Mouse (Mus musculus) lung, embryonic 14.5 days (tissue): ENCODE measurements at regions not wholly inside any gene's neighbourhood (a gene's known extent, or its start where the extent isn't known, plus 50 kb on each side); places are given as distances from the start of the nearest gene placed in this dataset.

Experiments
- ATAC-seq: fragments of 200-750 bp; cut with Nextera tagmentation; 2 replicates; pipeline ENCODE4 v1.8.0; 2017; ENCODE audit warnings: mild to moderate bottlenecking, moderate TSS enrichment, moderate library complexity; ENCODE audit not compliant: insufficient read depth
- DNase-seq: peaks from one replicate; pipeline ENCODE4 v3.0.0-alpha.2; 2015
- H3K27ac ChIP-seq: fragments of 300-500 bp; sonication (generic); 2 replicates; pipeline ENCODE4 v1.5.1; 2014; ENCODE audit warnings: low read depth, mild to moderate bottlenecking, moderate library complexity
- H3K27me3 ChIP-seq: fragments of 300-500 bp; sonication (generic); 2 replicates; pipeline ENCODE4 v1.6.1; 2014; ENCODE audit warnings: low read length, control low read depth; ENCODE audit not compliant: insufficient read depth
- H3K36me3 ChIP-seq: fragments of 300-500 bp; sonication (generic); 2 replicates; pipeline ENCODE4 v1.6.1; 2014; ENCODE audit warnings: control low read depth; ENCODE audit not compliant: insufficient read depth
- H3K4me1 ChIP-seq: fragments of 300-500 bp; sonication (generic); 2 replicates; pipeline ENCODE4 v1.6.1; 2014; ENCODE audit warnings: antibody characterized with exemption, control low read depth; ENCODE audit not compliant: insufficient read depth
- H3K4me2 ChIP-seq: fragments of 300-500 bp; sonication (generic); 2 replicates; pipeline ENCODE4 v1.6.1; 2014; ENCODE audit warnings: mild to moderate bottlenecking
- H3K4me3 ChIP-seq: fragments of 300-500 bp; sonication (generic); 2 replicates; pipeline ENCODE4 v1.5.1; 2014; ENCODE audit warnings: low read depth, low read length
- H3K9ac ChIP-seq: fragments of 300-500 bp; sonication (generic); 2 replicates; pipeline ENCODE4 v1.6.1; 2014
- H3K9me3 ChIP-seq: fragments of 300-500 bp; sonication (generic); 2 replicates; pipeline ENCODE4 v1.6.1; 2016; ENCODE audit warnings: low read depth, low read length, control low read depth
- CTCF ChIP-seq: IDR thresholded peaks from 2 replicates; pipeline ENCODE4 v1.5.1; 2016; ENCODE audit warnings: antibody characterized with exemption, low read depth
- whole genome bisulfite sequencing: fragments of 180-500 bp; shearing (Covaris S2); extraction: QIAGEN DNeasy Blood & Tissue Kit; methylation state at CpG from one replicate; pipeline ENCODE4 v1.1.7; 2014; 5-methylcytosine and 5-hydroxymethylcytosine counted together

DNA sequence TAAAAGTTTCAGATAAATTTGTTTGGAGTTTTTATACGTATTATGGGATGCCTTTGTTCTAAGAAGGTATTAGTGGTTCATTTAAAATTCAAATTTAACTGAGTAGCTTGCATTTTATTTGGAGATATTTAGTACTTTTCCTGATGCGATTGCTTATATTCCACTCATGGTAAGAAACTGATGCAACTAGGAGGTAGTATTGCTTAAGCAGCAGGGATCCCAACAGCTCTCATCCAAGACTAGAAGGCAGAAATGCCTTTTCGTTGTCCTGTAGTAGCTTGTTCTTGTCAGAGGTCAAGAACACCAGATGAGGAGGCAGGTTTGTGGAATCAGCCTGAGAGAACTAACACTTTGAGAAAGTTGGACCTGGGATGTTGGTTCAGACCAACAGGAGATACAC lies 120.5 kb downstream of the C1d start:
- ATAC-seq, result no peak
- Histone ChIP-seq H3K27ac (no peak overlapping the region), H3K4me3 (no peak overlapping the region), H3K36me3 (no peaks in the 10 kb centered on the region), H3K9ac (no peak overlapping the region), H3K27me3 (no peaks in the 10 kb centered on the region), H3K4me2 (no peak overlapping the region), H3K9me3 (no peaks in the 10 kb centered on the region), H3K4me1 (no peaks in the 10 kb centered on the region)
- WGBS, result 70% methylated on average over 3 of the region's 3 CpGs
- no peak for DNase-seq
- TF ChIP-seq CTCF, result no peak

DNA sequence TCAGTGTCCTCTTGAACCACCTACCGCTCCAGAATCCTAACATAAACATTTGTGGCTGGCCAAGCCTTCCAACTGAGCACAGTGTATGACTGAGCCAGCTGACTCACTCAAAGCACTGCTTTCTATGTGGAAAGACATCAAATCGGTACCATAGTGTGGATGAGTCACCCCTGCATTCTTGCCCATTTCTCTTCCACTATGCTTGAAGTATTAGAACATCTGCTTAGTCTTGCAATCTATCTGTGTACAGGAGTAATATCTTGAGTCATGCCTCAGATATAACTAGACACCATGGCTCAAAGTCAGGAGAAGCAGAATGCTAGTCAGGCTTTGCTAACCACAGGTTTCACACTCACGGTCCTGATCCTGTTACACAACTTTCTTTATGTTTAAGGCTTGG lies 129.4 kb downstream of the C1d start:
- no peak for ATAC-seq
- Histone ChIP-seq H3K4me3 (no peak overlapping the region), H3K36me3 (no peaks in the 10 kb centered on the region), H3K4me2 (no peak overlapping the region), H3K4me1 (no peaks in the 10 kb centered on the region), H3K9ac (no peak overlapping the region), H3K27ac (no peak overlapping the region), H3K27me3 (no peaks in the 10 kb centered on the region), H3K9me3 (no peaks in the 10 kb centered on the region)
- no peak for TF ChIP-seq CTCF
- 62% methylated on average over 3 of the region's 3 CpGs for WGBS
- DNase-seq, result no peak

DNA sequence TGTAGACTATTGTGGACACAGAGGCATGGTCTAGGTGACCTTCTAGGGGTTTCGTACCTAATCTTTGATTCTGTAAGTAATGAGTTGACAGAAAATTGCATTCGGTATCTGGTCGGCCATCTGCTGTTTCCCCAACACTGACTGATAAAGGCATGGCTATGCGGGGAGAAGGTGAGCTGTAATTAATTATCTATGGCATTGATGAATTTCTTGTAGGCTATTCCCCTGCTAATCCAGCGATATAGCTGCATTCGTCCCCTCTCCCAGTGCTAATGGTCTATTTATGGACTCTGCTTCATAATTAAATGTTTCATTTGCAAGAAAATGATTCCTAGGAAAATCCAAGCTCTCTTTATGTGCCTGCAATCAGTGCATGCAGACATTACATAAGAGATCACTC lies 136.5 kb downstream of the C1d start:
- H3K4me3 ChIP-seq, result no peak overlapping the region
- ATAC-seq (no peak), DNase-seq (no peak)
- H3K27me3 ChIP-seq, result no peaks in the 10 kb centered on the region
- H3K27ac ChIP-seq, result no peak overlapping the region
- TF ChIP-seq CTCF, result no peak
- H3K4me1 ChIP-seq, result no peaks in the 10 kb centered on the region
- 42% methylated on average over 6 of the region's 6 CpGs for WGBS
- H3K4me2 ChIP-seq, result no peak overlapping the region
- H3K9me3 ChIP-seq, result no peaks in the 10 kb centered on the region
- H3K36me3 ChIP-seq, result no peaks in the 10 kb centered on the region
- no peak overlapping the region for H3K9ac ChIP-seq

DNA sequence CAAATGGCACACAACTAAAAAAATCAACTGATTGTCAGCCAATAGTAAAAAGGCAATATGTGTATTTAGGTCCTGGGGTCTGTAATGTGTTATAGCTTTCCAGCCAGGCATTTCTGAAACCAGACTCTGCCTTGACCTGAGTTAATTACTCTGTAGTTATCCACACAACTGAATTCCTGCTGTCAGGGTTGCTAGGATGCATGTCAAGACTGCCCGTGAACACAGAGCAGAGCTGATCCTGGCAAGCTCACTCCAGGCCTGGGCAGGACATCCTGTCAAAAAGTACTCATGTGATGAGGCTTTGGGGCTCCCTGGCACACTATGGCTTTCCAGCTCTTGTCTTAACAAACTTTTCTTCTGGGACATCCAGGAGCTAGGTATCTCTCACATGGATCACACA lies 157.2 kb downstream of the C1d start:
- 21% methylated on average over 1 of the region's 1 CpGs for whole genome bisulfite sequencing
- ATAC-seq (no peak), DNase-seq (no peak)
- Histone ChIP-seq H3K4me2 (no peak overlapping the region), H3K27ac (no peak overlapping the region), H3K9ac (no peak overlapping the region), H3K4me1 (no peaks in the 10 kb centered on the region), H3K36me3 (no peaks in the 10 kb centered on the region), H3K4me3 (no peak overlapping the region), H3K27me3 (no peaks in the 10 kb centered on the region), H3K9me3 (no peaks in the 10 kb centered on the region)
- no peak for TF ChIP-seq CTCF

DNA sequence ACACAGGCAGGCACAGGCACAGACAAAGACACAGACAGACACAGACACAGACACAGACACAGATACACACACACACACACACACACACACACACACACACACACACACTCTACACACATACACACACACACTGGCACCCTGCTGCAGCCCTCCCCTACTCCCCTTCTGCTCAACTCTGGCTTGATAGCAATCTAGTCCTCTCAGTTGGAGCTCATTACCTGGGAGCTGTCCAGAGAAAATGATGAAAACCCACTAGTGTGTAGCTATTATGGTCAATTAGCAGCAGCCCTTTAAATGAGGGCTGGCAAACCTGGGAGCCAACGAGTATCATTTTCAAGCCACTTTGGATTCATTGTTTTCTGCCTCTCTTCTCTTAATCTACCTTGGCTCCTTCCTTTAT lies 157.8 kb downstream of the C1d start:
- no peak overlapping the region for H3K4me3 ChIP-seq
- 83% methylated on average over 1 of the region's 1 CpGs for WGBS
- H3K4me1 ChIP-seq, result no peaks in the 10 kb centered on the region

DNA sequence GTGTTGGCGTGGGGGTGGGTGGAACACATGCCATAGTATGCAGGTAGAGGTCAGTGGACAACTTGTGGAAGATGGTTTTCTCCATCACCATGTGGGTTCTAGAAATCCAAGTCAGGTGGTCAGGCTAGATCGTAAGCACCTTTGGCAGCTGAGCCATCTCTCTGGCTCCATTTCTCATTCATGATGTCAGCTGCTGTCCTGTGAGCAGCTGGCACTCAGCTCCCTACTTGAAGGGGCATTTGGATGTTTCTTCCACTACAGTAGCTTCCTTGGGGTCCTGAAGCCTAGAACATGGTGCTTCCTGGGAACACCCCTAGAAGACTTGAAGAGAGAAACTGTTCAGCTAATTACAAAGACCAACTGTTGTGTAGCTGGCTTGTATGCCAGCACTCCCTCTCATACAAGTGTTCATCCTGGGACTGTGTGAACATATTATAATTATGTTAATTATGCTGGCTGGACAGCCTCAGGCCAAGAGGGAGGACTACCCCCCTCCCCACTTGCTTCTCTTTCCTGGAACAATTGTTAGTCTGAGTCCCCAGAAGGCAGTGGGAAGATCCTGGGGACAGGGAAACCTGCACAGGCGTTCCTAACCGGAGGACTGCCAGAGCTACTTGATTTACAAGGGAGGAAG lies 160.4 kb downstream of the C1d start:
- H3K27me3 ChIP-seq, result no peaks in the 10 kb centered on the region
- DNase-seq (no peak), ATAC-seq (no peak)
- TF ChIP-seq CTCF, result no peak
- WGBS, result 59% methylated on average over 4 of the region's 4 CpGs
- no peak overlapping the region for H3K9ac ChIP-seq
- no peaks in the 10 kb centered on the region for H3K4me1 ChIP-seq
- no peak overlapping the region for H3K4me2 ChIP-seq
- H3K27ac ChIP-seq, result no peak overlapping the region
- H3K36me3 ChIP-seq, result no peaks in the 10 kb centered on the region
- H3K9me3 ChIP-seq, result peaks cover 8% of the 10 kb centered on the region; the same call in 1 of the 2 replicates
- no peak overlapping the region for H3K4me3 ChIP-seq

More for the DNA sequence above, 157.8 kb downstream of the C1d start:
- ATAC-seq (no peak), DNase-seq (no peak)
- Histone ChIP-seq H3K4me2 (no peak overlapping the region), H3K36me3 (no peaks in the 10 kb centered on the region), H3K9ac (no peak overlapping the region), H3K27me3 (no peaks in the 10 kb centered on the region), H3K9me3 (no peaks in the 10 kb centered on the region), H3K27ac (no peak overlapping the region)
- TF ChIP-seq CTCF, result no peak

DNA sequence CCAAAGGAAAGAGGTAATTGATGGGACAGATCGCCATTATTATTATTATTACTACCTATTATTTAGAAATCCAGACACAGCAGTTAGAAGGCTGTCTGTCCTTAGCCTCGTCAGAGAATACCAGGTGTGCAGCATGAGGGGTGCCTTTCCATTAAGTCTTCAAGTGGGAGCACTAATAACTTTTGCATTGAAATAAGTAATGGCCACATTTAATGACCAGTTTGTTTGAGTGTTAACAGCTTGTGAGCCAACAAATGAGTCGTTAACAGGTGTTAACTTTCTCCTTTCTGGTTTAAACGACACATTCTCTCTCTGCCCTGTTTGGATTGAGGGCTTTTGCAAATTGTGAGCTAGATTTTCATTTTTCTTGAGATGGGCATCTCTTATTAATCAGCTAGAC lies 184.8 kb downstream of the C1d start:
- ATAC-seq, result no peak
- Histone ChIP-seq H3K27me3 (no peaks in the 10 kb centered on the region), H3K4me1 (no peaks in the 10 kb centered on the region), H3K4me2 (no peak overlapping the region), H3K9ac (no peak overlapping the region), H3K36me3 (no peaks in the 10 kb centered on the region), H3K4me3 (no peak overlapping the region), H3K9me3 (no peaks in the 10 kb centered on the region), H3K27ac (no peak overlapping the region)
- no peak for DNase-seq
- 40% methylated on average over 4 of the region's 4 CpGs for WGBS
- no peak for TF ChIP-seq CTCF

DNA sequence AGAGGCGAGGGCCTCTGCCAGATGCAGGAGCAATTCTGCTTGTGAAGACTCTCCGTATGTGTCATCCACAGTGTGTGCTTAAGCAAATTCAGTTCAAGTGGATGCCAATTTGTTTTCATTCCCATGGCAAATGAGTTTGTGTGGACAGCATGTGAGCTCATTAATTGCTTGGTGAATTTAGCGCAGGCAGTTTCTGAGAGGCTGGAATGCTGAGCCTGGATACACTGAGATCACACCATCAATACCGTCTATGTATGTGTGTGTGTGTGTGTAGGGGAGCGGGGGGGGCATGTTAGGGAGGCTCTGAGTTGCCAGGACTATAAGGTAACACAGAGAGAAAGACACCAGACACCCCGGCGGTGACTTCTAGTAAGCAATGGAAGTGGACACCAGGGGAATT lies 191.9 kb downstream of the C1d start:
- DNase-seq (no peak), ATAC-seq (no peak)
- no peaks in the 10 kb centered on the region for H3K27me3 ChIP-seq
- H3K27ac ChIP-seq, result no peak overlapping the region
- no peak overlapping the region for H3K4me3 ChIP-seq
- no peak overlapping the region for H3K9ac ChIP-seq
- no peak for TF ChIP-seq CTCF
- no peaks in the 10 kb centered on the region for H3K4me1 ChIP-seq
- H3K36me3 ChIP-seq, result no peaks in the 10 kb centered on the region
- H3K4me2 ChIP-seq, result no peak overlapping the region
- H3K9me3 ChIP-seq, result no peaks in the 10 kb centered on the region
- 80% methylated on average over 7 of the region's 7 CpGs for WGBS
